Mouse (Mus musculus): ENCODE measurements around the gene Ing1.

Gene Ing1

DNA sequence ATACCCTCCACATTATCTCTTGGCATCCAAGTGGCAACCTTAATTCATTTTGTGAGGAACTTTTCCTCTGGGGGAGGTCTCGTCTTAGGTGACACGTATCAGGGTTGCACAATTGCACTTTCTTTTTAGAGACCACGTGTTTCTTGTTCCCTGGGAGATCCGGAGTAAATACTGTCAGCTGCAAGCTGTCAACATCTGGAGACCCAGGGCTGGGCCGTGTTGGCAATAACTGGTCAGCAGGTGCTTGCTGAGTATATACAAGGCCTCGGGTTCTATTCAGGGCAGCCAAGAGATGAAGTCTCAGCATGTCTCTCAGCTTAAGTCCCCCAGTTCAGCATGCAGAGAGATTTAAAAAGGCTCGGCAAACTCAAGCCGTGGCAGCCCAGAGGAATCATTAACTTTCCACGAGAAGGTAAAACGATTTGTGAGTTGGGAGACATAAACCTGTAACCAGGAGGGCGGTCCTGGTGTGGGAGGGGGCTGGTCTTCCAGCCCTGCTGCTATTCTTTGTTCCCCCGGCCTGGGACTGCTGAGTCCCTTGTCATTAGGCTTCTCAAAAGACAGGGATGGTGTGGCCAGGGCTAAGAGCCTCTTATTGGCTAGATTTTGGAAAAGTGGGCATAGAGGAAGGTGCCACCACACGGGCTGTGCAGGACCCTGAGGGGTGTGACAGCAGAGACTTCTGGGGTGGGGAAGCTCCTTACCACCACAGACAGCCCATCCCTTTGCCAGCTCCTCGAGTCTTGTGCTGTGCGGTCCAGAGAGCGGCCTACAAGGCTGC is 20.4 kb downstream of the Ing1 start:
- intact Hi-C loops (cut with DNase I) = no loop called here

DNA sequence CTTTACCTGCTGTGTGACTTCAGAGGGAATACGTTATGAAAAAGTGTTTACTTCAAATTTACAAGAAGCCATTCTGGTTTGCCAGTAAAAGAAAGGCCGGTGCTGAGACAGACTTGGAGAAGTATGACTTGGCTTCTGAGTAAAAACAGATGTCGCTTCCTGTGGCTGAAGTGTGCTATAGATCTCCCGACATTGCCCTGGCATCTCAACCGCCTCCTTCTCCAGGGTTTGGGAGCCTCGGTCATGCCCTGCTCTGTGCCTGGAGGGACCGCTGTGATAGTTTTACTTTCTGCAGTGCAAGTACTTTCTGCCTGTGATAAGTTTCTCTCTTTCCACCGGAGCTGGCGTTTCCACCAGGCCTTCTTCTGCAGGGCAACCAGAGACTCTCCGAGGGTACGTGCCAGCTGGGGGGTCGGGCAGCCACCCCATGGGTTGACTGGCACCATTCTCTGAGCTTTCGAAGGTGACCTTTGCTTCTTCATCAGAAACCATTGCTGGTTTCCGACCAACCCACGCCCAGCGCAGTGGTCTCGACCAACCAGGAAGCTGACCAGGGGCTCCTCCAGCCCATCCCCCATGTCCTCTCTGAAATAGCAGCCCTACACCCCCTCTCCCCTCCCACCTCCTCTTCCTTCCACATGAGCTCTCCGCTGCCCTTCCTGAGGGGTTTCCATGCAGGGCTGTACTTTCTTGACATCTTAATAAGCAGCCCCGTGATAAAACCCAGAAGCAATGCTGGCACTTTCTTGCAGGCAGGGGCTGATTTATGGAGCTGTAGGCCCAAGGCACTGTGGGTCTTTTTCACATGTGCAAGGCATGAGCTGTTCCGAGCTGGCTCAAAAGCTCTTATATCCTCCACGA is 30.4 kb downstream of the Ing1 start:
- intact Hi-C loops (cut with DNase I) = no loop called here

DNA sequence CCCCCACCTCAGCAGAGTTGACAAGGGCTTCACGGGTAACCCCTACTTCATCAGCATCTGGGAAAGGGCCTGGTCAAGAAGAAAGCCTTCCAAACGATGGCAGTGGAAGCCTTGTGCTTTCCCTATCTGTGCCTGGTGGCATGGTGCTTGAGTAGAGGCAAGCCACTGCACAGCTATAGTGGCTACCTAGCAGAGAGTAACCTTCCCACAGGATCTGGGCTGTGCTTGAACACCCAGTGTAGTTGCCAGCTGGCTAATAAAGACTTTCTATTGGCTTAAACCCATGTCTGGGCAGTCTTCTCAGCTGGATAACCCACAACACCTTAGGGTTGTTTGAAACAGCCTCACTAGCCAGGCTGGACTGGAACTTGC is 31.0 kb downstream of the Ing1 start:
- intact Hi-C loops (cut with DNase I) = no loop called here

DNA sequence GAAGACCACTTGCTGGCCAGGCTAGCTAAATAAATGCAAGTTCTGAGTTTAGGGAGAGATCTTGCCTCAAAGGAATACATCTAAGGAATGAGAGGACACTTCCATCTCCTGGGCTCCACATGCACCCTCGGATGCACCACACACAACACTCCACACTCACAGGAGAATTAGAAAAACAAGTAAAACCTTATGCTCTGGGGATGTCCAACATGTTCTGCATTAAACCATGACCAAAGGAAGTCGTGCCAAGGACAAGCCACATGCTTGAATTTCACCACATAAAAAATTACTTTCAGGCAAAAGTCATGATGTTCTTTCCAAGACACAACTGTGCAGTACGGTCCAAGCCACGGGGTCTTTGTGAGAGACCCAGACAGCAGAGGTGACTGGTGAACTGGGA is 36.5 kb downstream of the Ing1 start:
- intact Hi-C loops (cut with DNase I) = no loop called here

DNA sequence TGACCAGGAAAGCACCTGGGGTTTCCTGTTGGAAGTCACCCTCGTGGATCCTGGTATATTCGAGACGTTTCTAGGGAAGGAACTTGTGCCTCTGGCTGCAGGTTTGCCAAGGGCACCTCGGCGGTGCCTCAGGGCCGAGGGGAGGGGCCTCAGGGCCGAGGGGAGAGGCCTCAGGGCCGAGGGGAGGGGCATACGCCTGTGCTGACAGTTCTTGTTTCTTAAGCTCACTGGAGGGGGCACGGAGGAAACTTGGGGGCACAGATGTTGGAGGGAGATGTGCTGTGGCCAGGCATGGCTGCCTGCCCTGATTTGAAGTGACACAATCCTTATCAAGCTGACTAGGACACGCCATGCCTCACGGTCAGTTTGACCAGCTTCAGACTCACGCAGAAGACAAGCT is 36.9 kb downstream of the Ing1 start:
- intact Hi-C loops (cut with DNase I) = no loop called here

DNA sequence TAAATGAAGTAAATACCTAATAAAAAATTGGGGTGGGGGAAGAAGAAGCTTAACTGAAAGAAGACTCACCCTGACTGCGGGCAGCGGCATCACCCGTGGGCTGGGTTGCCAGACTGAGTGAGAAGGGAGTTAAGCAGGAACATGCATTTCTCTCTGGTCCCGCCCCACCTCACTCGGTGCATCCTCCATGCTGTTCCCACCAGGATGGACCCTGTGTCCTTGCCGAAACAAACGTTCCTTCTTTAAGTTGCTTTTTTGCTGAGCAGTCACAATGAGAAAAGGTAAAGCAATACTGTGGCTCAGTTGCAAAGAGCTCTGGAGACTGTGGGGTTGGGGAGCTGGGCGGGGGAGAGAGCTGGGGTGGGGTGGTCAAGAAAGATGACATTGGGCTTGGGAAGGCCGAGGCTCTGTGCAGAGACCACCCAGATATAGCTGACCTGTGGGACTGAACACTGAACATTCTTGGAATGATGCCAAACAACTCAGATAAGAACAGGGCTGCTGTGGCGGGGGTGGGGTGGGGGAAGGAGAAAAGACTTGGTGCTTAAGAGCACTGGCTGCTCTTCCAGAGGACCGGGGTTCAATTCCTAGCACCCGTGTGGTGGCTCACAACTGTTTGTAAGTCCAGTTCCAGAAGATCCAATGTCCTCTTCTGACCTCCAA is 38.0 kb downstream of the Ing1 start:
- intact Hi-C loops (cut with DNase I) = no loop called here

DNA sequence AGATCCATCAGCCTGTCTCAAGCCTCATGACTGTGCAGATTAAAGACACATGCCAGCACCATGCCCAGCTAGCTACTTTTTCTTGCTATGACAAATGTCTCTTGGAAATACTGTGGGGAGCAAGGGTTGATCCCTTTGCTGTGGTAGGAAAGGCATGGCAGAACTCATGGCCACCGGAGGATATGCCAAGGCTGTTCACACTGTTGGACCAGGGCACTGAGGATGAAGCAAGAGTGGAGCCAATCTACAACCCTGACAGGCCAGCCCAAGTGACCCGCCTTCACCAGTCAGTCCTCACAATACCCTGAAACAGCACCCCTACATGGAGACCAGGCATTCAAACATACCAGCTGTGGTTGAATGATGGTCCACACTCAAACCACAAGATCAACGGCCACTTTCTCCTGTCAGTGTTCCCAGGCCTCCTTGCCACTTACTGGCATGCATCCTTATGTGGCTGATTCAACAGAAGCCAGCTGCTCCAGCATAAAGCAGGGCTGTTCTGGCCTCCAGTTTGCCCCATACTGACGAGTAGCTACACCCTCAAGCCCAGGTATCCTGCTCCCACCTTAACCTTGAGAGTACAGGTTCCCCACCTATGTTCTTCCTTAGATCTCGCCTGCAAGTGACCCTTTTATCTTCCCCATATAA is 45.1 kb downstream of the Ing1 start:
- intact Hi-C loops (cut with DNase I) = loop anchor here (5.0 kb wide), 1 partner anchor 38 kb away; no protein-coding TSS in a partner anchor

DNA sequence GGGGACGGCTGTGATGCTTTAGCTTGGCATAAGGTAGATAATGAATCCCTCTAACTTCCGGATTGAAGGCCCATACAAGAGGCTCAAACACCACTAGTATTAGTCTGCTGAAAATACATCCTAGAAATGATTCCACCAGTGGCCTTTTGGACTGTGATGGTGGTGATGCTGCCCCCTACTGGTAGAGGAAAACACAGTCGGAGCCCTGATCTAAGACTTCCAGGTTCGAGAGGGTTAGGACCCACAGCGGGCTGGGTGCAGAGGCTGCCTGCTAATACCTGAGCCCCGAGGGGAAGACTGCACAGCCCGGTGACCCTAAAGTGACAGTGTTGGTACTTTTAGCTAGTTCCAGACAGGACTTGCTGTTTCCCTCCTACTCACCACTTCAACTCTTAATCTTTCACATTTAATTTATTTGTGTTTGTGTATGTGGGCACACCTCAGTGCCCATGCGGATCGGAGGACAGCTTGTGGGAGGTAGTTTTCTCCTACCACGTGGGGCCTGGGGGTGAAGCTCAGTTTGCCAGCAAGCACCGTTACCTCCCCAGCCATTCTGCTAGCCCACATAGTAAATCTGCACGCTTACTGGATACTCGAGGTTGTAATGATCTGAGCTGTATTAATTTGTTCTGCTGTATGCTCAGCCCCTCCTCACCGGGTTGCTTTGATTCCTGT is 46.8 kb downstream of the Ing1 start:
- intact Hi-C loops (cut with DNase I) = loop anchor here (2.0 to 5.0 kb wide), 2 partner anchors 40 to 57 kb away; no protein-coding TSS in a partner anchor

DNA sequence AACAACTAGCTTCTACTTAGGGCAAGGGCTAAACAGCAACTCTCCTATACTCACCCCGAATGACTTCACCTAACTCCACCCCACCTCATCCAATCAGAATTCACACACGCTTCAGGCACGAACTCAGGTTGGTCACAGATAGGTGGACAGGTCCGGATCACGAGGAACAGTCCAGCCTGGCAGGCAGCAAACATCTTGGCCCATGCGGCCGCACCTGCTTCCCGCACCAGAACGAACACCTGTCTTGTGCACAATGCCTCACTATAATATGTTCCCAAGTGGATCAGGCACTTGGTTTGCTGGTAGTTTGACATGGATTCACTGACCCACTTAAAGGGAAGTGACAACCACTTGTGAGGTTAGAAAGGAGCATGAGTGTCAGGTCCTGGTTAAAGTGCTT is 53.5 kb downstream of the Ing1 start:
- intact Hi-C loops (cut with DNase I) = no loop called here
